Mouse (Mus musculus) thymus, adult 2 months (tissue): Measurements from ENCODE around the gene Rnf6.
"Not testable (repeated sequence)": the region's sequence is repeated elsewhere in the genome, so short reads cannot be mapped to it uniquely, and the experiment has no call there.

Experiments
- CTCF ChIP-seq: fragments of 200-500 bp; IDR thresholded peaks from 2 replicates; pipeline ENCODE4 v1.5.1; 2012; ENCODE audit warnings: mild to moderate bottlenecking, control low read depth, low read length, moderate library complexity, borderline replicate concordance; ENCODE audit not compliant: control insufficient read depth, poor library complexity, insufficient read depth; ENCODE audit errors: extremely low read depth
- POLR2A ChIP-seq: fragments of 200-500 bp; IDR thresholded peaks from 2 replicates; pipeline ENCODE4 v1.6.1; 2012; ENCODE audit warnings: mild to moderate bottlenecking, low read length, control low read depth, moderate library complexity; ENCODE audit not compliant: control insufficient read depth, poor library complexity, insufficient read depth; ENCODE audit errors: extremely low read depth

- not testable (repeated sequence) for TF ChIP-seq POLR2A, CTCF
Measured at GRCm38 (mm10) chr5:146187441-146187840, 33.9 kb downstream of the Rnf6 start.
